Mouse (Mus musculus) spleen, adult 2 months (tissue): ENCODE data around the gene Gps2.
A peak's percentile ranks its signal among the peaks of the same experiment; 100 is the strongest.

Source experiments
- CTCF ChIP-seq: fragments of 200-500 bp; IDR thresholded peaks from 2 replicates; pipeline ENCODE4 v1.5.1; 2011; ENCODE audit warnings: mild to moderate bottlenecking, inconsistent platforms; ENCODE audit not compliant: insufficient read depth, insufficient read length, insufficient replicate concordance; ENCODE audit errors: extremely low read depth
- POLR2A ChIP-seq: fragments of 200-500 bp; IDR thresholded peaks from 2 replicates; pipeline ENCODE4 v1.6.1; 2011; ENCODE audit warnings: low read depth, low read length, inconsistent platforms

DNA sequence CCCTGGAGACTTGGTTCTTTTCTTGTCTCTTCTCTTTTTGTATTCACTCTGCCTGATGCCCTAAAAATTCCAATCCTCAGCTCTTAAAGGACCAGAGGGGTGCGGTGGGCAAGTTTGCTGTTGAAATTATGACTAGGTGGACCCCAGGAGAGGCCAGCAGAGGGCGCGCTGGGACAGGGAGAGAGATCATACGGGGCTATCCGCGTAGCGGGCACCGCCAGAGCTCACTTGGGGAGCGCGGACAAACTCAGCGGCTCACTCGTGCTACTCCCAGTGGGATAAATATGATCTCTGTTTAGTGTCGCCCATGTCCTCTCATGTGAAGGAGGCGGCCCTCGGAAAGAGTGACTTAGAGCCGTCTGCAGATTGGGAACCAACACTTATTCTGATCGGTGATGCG, 20.5 kb downstream of the Gps2 start:
- TF ChIP-seq CTCF (peak; percentile 95), POLR2A (no peak)
